Mouse (Mus musculus) left cerebral cortex, postnatal 25 days (tissue): ENCODE measurements around the gene Lrriq1. TPM values are rescaled to one million over a fixed set of nuclear protein-coding genes. Genes with fewer than 3 reads are reported as not detected.

Experiments used
- DNase-seq, 2 experiments: peaks; one replicate each; pipeline ENCODE4 v3.0.0; 2022; ENCODE audit warnings: low spot score in 2 of 2, mixed read lengths in 1 of 2
- intact Hi-C: fragments of 180-260 bp; cut with DNase I; formaldehyde crosslinking; loops from one replicate; pipeline ENCODE4 v1.15.1; 2025
- total RNA-seq, 2 experiments: library from RNA; stranded (reverse); gene quantifications; 2 replicates each; pipeline ENCODE4 v1.2.3; 2021

The Lrriq1 gene
- 1 to 10 TPM; 3.8 to 4.9 TPM for total RNA-seq

GRCm38 (mm10) chr10:103235707-103236459, at the start of gene Lrriq1:
TSS of gene Lrriq1 (minus strand) at chr10:103236322.
- intact Hi-C loops: no loop called here
- DNase-seq: peak; percentile 90 to 95

GRCm38 (mm10) chr10:103253842-103254803, 18.0 kb upstream of the Lrriq1 start:
- peak; percentile 28 to 58 for DNase-seq
- intact Hi-C loops: loop anchor here (1.0 kb wide), 1 partner anchor 148 kb away; no protein-coding TSS in a partner anchor

GRCm38 (mm10) chr10:103236460-103236772, 294 bp upstream of the Lrriq1 start:
- intact Hi-C loops: no loop called here
- DNase-seq: no peak

GRCm38 (mm10) chr10:103226646-103227045, 9.5 kb downstream of the Lrriq1 start:
- intact Hi-C loops: no loop called here
- no peak for DNase-seq

GRCm38 (mm10) chr10:103194655-103195328, 41.3 kb downstream of the Lrriq1 start:
- intact Hi-C loops: loop anchor here (2.0 to 5.0 kb wide), 2 partner anchors 324 to 742 kb away; no protein-coding TSS in a partner anchor
- peak in 1 of 2 experiments; percentile 35 for DNase-seq

- intact Hi-C loops: no loop called here
- no peak for DNase-seq
Measured at GRCm38 (mm10) chr10:103145769-103146379, 90.2 kb downstream of the Lrriq1 start.

- intact Hi-C loops: loop anchor here (5.0 kb wide), 1 partner anchor 278 kb away; no protein-coding TSS in a partner anchor
- DNase-seq: no peak
Measured at GRCm38 (mm10) chr10:103144927-103145768, 91.0 kb downstream of the Lrriq1 start.

- intact Hi-C loops: loop anchor here (5.0 kb wide), 1 partner anchor 275 kb away; no protein-coding TSS in a partner anchor
- DNase-seq: no peak
Measured at GRCm38 (mm10) chr10:103142526-103142925, 93.6 kb downstream of the Lrriq1 start.

GRCm38 (mm10) chr10:103141532-103141931, 94.6 kb downstream of the Lrriq1 start:
- DNase-seq: peak in 1 of 2 experiments; percentile 26
- intact Hi-C loops: loop anchor here (5.0 kb wide), 1 partner anchor 274 kb away; no protein-coding TSS in a partner anchor

- intact Hi-C loops: loop anchor here (5.0 kb wide), 1 partner anchor 273 kb away; no protein-coding TSS in a partner anchor
- no peak for DNase-seq
Measured at GRCm38 (mm10) chr10:103140609-103141008, 95.5 kb downstream of the Lrriq1 start.

GRCm38 (mm10) chr10:103114629-103115028, 121.5 kb downstream of the Lrriq1 start:
- intact Hi-C loops: no loop called here

GRCm38 (mm10) chr10:103108090-103108489, 128.0 kb downstream of the Lrriq1 start:
- intact Hi-C loops: no loop called here
- no peak for DNase-seq

More at GRCm38 (mm10) chr10:103114629-103115028, 121.5 kb downstream of the Lrriq1 start:
- no peak for DNase-seq

- intact Hi-C loops: no loop called here
Measured at GRCm38 (mm10) chr10:103086101-103086500, 150.0 kb downstream of the Lrriq1 start.

GRCm38 (mm10) chr10:103049593-103049992, 186.5 kb downstream of the Lrriq1 start:
- intact Hi-C loops: no loop called here
- DNase-seq: no peak

More at GRCm38 (mm10) chr10:103086101-103086500, 150.0 kb downstream of the Lrriq1 start:
- no peak for DNase-seq

GRCm38 (mm10) chr10:103046623-103047022, 189.5 kb downstream of the Lrriq1 start:
- intact Hi-C loops: no loop called here
- no peak for DNase-seq

- intact Hi-C loops: no loop called here
- no peak for DNase-seq
Measured at GRCm38 (mm10) chr10:103045019-103045418, 191.1 kb downstream of the Lrriq1 start.

- intact Hi-C loops: no loop called here
- DNase-seq: no peak
Measured at GRCm38 (mm10) chr10:103035002-103035640, 201.0 kb downstream of the Lrriq1 start.

- DNase-seq: peak in 1 of 2 experiments; percentile 1
- intact Hi-C loops: no loop called here
Measured at GRCm38 (mm10) chr10:103030931-103031330, 205.2 kb downstream of the Lrriq1 start.
